Mouse (Mus musculus): ENCODE measurements around the gene Arhgap40. TPM values are rescaled to one million over a fixed set of nuclear protein-coding genes. Genes with fewer than 3 reads are reported as not detected.

Arhgap40 gene
- polyA plus RNA-seq, 1 experiment from 2014 or later = not detected

DNA sequence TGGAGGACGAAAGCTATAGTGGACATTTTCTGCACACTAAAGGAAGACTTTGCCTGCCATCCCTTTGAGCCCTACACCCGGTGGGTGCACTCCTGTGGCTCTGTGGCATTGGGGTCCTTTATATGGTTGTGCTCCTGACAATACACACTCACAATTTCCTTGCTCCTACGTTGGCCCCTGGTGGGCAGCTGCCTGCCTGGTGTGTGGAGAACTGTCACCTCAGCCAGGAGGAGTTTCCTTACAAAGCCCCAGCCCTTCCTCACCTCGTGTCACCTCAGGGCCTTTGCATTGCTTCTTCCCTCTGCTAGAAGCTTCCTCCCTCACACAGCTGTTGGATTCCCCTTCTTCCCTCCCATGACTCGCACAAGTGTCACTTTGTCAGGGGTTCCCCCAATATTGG is 6.1 kb upstream of the Arhgap40 start:
- Histone ChIP-seq H3K4me2 (no peak overlapping the region), H3K9me3 (ENCODE audit: low read depth, low read length) (no peaks in the 10 kb centered on the region), H3K27me3 (ENCODE audit: insufficient read depth, low read length) (no peaks in the 10 kb centered on the region), H3K4me1 (ENCODE audit: insufficient read depth) (no peaks in the 10 kb centered on the region), H3K36me3 (ENCODE audit: insufficient read depth) (no peaks in the 10 kb centered on the region), H3K4me3 (ENCODE audit: low read depth, low read length) (no peak overlapping the region), H3K27ac (ENCODE audit: low read depth) (no peak overlapping the region), H3K9ac (no peak overlapping the region)
- DNase-seq (no peak), ATAC-seq (ENCODE audit: insufficient read depth) (no peak)
- WGBS = 80% methylated on average over 5 of the region's 5 CpGs
- no peak for TF ChIP-seq CTCF (IDR thresholded peaks at IDR 0.05; ENCODE audit: low read depth)

- no peak overlapping the region for H3K4me3 ChIP-seq (ENCODE audit: low read depth, low read length)
- 87% methylated on average over 10 of the region's 10 CpGs for WGBS
Observed at GRCm38 (mm10) chr2:158507046-158507445, 5.5 kb upstream of the Arhgap40 start.

DNA sequence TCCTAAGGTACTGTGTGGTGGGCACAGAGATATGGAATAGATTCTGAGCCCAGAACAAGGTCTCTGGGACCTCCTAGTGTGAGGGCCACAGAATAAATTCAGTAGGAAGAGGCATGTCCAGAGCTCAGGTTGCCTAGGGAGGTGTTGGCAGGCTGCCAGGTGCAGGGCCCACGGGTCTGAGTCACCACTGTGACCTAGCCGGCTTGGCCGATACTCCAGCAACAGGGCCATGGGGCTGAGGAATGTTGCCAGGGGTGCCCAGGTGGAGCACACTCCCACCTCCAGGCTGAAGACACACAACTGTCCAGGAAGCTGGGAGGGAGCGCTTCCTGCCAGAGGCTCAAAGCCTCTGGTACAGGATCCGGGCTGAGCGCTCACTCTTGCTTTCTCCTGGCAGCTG is 1.9 kb upstream of the Arhgap40 start:
- no peak for TF ChIP-seq CTCF (IDR thresholded peaks at IDR 0.05; ENCODE audit: low read depth)
- Histone ChIP-seq H3K27me3 (ENCODE audit: insufficient read depth, low read length) (no peaks in the 10 kb centered on the region), H3K4me3 (ENCODE audit: low read depth, low read length) (no peak overlapping the region), H3K9me3 (ENCODE audit: low read depth, low read length) (no peaks in the 10 kb centered on the region), H3K4me1 (ENCODE audit: insufficient read depth) (no peaks in the 10 kb centered on the region), H3K36me3 (ENCODE audit: insufficient read depth) (no peaks in the 10 kb centered on the region), H3K9ac (no peak overlapping the region), H3K27ac (ENCODE audit: low read depth) (no peak overlapping the region), H3K4me2 (no peak overlapping the region)
- ATAC-seq (ENCODE audit: insufficient read depth) (peak; percentile 61), DNase-seq (peak; percentile 65)
- 48% methylated on average over 6 of the region's 6 CpGs for WGBS

More at GRCm38 (mm10) chr2:158507046-158507445, 5.5 kb upstream of the Arhgap40 start:
- Histone ChIP-seq H3K9me3 (ENCODE audit: low read depth, low read length) (no peaks in the 10 kb centered on the region), H3K27ac (ENCODE audit: low read depth) (no peak overlapping the region), H3K9ac (no peak overlapping the region), H3K36me3 (ENCODE audit: insufficient read depth) (no peaks in the 10 kb centered on the region), H3K4me1 (ENCODE audit: insufficient read depth) (no peaks in the 10 kb centered on the region), H3K4me2 (no peak overlapping the region), H3K27me3 (ENCODE audit: insufficient read depth, low read length) (no peaks in the 10 kb centered on the region)
- no peak for ATAC-seq (ENCODE audit: insufficient read depth)
- DNase-seq = no peak
- no peak for TF ChIP-seq CTCF (IDR thresholded peaks at IDR 0.05; ENCODE audit: low read depth)

GRCm38 (mm10) chr2:158513821-158514336 is 1.3 kb downstream of the Arhgap40 start:
- 72% methylated on average over 12 of the region's 12 CpGs for WGBS
- Histone ChIP-seq H3K4me2 (no peak overlapping the region), H3K27me3 (ENCODE audit: insufficient read depth, low read length) (no peaks in the 10 kb centered on the region), H3K36me3 (ENCODE audit: insufficient read depth) (no peaks in the 10 kb centered on the region), H3K9me3 (ENCODE audit: low read depth, low read length) (no peaks in the 10 kb centered on the region), H3K9ac (no peak overlapping the region), H3K27ac (ENCODE audit: low read depth) (no peak overlapping the region), H3K4me3 (ENCODE audit: low read depth, low read length) (no peak overlapping the region), H3K4me1 (ENCODE audit: insufficient read depth) (no peaks in the 10 kb centered on the region)
- ATAC-seq (ENCODE audit: insufficient read depth) (no peak), DNase-seq (no peak)
- no peak for TF ChIP-seq CTCF (IDR thresholded peaks at IDR 0.05; ENCODE audit: low read depth)

DNA sequence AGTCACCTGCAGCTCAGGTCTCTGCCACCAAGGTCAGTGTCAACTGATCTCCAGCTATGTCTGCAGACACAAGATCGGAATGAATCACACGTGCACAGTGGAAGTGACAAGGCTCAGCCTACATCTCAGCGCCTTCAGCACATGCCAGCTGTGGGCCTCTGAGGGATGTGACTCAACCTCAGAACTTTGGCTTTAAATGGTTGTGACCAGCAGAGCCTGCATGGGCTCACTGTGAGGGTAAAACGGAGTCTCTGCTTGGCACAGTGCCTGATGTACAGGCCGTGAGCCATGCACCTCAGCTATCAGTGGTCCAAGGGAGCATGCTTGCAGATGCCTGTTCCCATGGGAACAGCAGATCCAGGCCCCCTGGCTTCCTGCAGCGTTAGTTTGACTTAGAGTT is 6.0 kb downstream of the Arhgap40 start:
- Histone ChIP-seq H3K36me3 (ENCODE audit: insufficient read depth) (no peaks in the 10 kb centered on the region), H3K4me2 (no peak overlapping the region), H3K4me1 (ENCODE audit: insufficient read depth) (no peaks in the 10 kb centered on the region), H3K9ac (no peak overlapping the region), H3K4me3 (ENCODE audit: low read depth, low read length) (no peak overlapping the region), H3K9me3 (ENCODE audit: low read depth, low read length) (no peaks in the 10 kb centered on the region), H3K27ac (ENCODE audit: low read depth) (no peak overlapping the region), H3K27me3 (ENCODE audit: insufficient read depth, low read length) (no peaks in the 10 kb centered on the region)
- ATAC-seq (ENCODE audit: insufficient read depth) (no peak), DNase-seq (no peak)
- 45% methylated on average over 6 of the region's 6 CpGs for WGBS
- TF ChIP-seq CTCF (IDR thresholded peaks at IDR 0.05; ENCODE audit: low read depth) = no peak

DNA sequence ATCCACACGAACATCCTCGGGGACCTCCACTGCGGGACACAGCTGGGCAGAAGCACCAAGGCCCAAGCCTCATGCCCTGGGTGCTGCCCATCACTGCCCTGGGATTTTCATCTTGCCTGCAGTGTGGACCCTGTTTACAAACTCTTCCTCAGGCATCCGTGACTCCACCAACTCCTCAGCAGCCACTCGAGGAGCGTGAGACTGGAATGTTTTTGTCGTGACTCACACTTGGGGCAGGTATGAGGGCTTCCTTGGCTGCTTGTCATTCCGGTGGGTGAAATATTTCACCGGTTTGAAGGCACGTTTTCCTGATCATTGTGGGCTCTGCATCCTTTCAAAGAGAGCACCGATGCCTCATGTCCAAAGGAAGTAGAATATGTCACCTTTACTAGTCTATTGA is 6.5 kb downstream of the Arhgap40 start:
- H3K27me3 ChIP-seq (ENCODE audit: insufficient read depth, low read length) = no peaks in the 10 kb centered on the region
- H3K4me3 ChIP-seq (ENCODE audit: low read depth, low read length) = no peak overlapping the region
- H3K27ac ChIP-seq (ENCODE audit: low read depth) = no peak overlapping the region
- peak; percentile 19 for DNase-seq
- no peak overlapping the region for H3K4me2 ChIP-seq
- no peak for ATAC-seq (ENCODE audit: insufficient read depth)
- no peak overlapping the region for H3K9ac ChIP-seq
- H3K36me3 ChIP-seq (ENCODE audit: insufficient read depth) = no peaks in the 10 kb centered on the region
- no peaks in the 10 kb centered on the region for H3K9me3 ChIP-seq (ENCODE audit: low read depth, low read length)
- no peaks in the 10 kb centered on the region for H3K4me1 ChIP-seq (ENCODE audit: insufficient read depth)
- 50% methylated on average over 11 of the region's 11 CpGs for WGBS
- TF ChIP-seq CTCF (IDR thresholded peaks at IDR 0.05; ENCODE audit: low read depth) = no peak

- Histone ChIP-seq H3K27ac (ENCODE audit: low read depth) (no peak overlapping the region), H3K9me3 (ENCODE audit: low read depth, low read length) (no peaks in the 10 kb centered on the region), H3K4me3 (ENCODE audit: low read depth, low read length) (no peak overlapping the region), H3K27me3 (ENCODE audit: insufficient read depth, low read length) (no peaks in the 10 kb centered on the region), H3K36me3 (ENCODE audit: insufficient read depth) (no peaks in the 10 kb centered on the region), H3K4me1 (ENCODE audit: insufficient read depth) (no peaks in the 10 kb centered on the region), H3K4me2 (no peak overlapping the region), H3K9ac (no peak overlapping the region)
- WGBS = 68% methylated on average over 6 of the region's 6 CpGs
- DNase-seq (no peak), ATAC-seq (ENCODE audit: insufficient read depth) (no peak)
- no peak for TF ChIP-seq CTCF (IDR thresholded peaks at IDR 0.05; ENCODE audit: low read depth)
Observed at GRCm38 (mm10) chr2:158519800-158520199, 7.2 kb downstream of the Arhgap40 start.

GRCm38 (mm10) chr2:158523060-158523459 is 10.5 kb downstream of the Arhgap40 start:
- Histone ChIP-seq H3K9me3 (ENCODE audit: low read depth, low read length) (no peaks in the 10 kb centered on the region), H3K4me3 (ENCODE audit: low read depth, low read length) (no peak overlapping the region), H3K27ac (ENCODE audit: low read depth) (no peak overlapping the region), H3K4me1 (ENCODE audit: insufficient read depth) (no peaks in the 10 kb centered on the region), H3K27me3 (ENCODE audit: insufficient read depth, low read length) (no peaks in the 10 kb centered on the region), H3K9ac (no peak overlapping the region), H3K36me3 (ENCODE audit: insufficient read depth) (no peaks in the 10 kb centered on the region), H3K4me2 (no peak overlapping the region)
- no peak for ATAC-seq (ENCODE audit: insufficient read depth)
- TF ChIP-seq CTCF (IDR thresholded peaks at IDR 0.05; ENCODE audit: low read depth) = no peak
- DNase-seq = no peak
- WGBS = 68% methylated on average over 8 of the region's 8 CpGs

Measured in lung, embryonic 14.5 days (tissue).